Mouse (Mus musculus) frontal cortex, postnatal 25 days (tissue): ENCODE measurements around the gene Gdf1.

Experiments
- DNase-seq, 2 experiments: peaks; one replicate each; pipeline ENCODE4 v3.0.0; 2022; ENCODE audit warnings: low spot score in 2 of 2

Gene Gdf1

GRCm38 (mm10) chr8:70330741-70331364, 1.2 kb downstream of the Gdf1 start:
- peak; percentile 44 to 57 for DNase-seq

DNA sequence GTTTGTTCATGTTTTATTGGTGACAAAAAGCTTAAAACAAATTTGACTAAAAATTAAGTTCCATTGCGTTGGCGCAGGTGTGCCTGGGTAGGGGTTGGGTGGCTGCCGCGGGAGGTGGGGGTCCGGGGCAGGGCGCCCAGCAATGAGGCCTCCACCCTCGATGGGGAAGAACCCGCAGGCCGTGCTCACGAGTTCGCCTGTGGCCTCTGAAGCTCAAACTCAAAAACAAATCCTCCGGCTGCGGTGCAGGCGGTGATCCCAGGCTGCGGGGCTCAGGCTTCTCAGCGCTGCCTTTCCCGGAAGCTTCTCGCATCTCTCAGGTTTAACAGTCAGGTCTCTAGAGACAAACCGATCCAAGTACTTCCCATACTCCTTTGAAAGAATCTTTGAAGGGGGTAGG, 1.9 kb downstream of the Gdf1 start:
- DNase-seq: no peak

- peak; percentile 58 to 65 for DNase-seq
These were observed 2.7 kb downstream of the Gdf1 start for GRCm38 (mm10) chr8:70332070-70332877.

GRCm38 (mm10) chr8:70332878-70333202, 3.2 kb downstream of the Gdf1 start:
- no peak for DNase-seq

GRCm38 (mm10) chr8:70338931-70339330, 9.3 kb downstream of the Gdf1 start:
- no peak for DNase-seq

DNA sequence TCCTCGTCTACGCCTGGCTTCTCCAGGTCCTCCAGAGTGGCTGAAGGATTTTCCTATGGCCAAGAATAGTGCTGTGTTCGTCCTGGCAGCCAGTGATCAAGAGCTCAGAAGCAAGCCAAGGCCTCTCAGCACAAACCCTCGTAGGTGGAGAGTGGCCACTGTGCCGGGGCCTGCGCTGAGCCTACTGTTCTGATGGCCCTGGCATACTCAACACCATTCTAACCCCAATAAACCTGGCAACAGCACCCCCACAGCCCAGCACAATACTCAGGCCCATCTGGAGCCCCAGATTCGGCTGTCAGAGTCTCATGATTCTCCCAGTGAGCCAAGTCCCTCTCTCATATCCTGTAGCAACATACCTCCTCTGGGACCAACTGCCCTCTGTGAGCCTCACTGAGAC, 11.0 kb downstream of the Gdf1 start:
- no peak for DNase-seq

DNA sequence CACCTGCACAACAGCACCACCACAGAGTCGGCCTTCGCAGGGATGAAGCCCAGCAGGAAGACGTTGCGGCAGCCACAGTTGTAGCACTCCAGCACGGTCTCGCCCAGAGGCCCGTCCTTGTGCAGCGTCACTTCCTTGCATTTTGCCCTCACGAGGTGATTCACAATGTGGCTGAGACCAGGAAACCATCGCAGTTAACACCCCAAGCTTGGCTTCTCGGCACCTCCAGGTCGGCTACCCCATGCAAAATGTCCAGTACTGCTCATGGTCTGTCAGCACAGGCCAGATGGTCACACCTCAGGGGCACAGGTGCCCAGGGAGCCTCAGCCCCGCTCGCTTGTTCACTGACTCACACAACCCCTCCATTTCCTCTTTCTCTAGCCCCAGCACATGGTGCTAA, 12.4 kb downstream of the Gdf1 start:
- DNase-seq: no peak

- no peak for DNase-seq
These were observed 13.5 kb downstream of the Gdf1 start for GRCm38 (mm10) chr8:70343076-70343475.

DNA sequence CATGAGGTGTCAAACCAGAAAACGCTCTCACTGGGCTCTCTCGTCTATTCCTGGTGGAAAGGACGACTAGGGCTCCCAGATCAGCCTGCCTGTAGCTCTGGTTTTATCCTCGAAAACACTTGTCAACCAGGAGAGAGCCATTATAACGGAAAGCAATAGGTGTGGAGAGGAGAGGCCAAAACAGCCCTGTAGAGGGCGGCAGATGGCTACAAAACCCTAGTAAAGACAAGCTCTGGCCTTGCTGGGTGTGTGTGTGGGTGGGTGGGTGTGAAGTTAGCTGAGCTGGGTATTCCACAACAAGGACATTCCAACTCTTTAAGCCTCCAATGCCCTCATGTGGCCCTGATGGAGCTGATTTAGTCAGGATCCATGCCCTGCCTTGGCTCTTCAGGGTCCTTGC, 14.1 kb downstream of the Gdf1 start:
- no peak for DNase-seq

- no peak for DNase-seq
These were observed 14.7 kb downstream of the Gdf1 start for GRCm38 (mm10) chr8:70344279-70344678.

- DNase-seq: no peak
These were observed 17.8 kb downstream of the Gdf1 start for GRCm38 (mm10) chr8:70347443-70347842.

GRCm38 (mm10) chr8:70347860-70348420, 18.3 kb downstream of the Gdf1 start:
- no peak for DNase-seq

- no peak for DNase-seq
These were observed 21.7 kb downstream of the Gdf1 start for GRCm38 (mm10) chr8:70351035-70351999.

DNA sequence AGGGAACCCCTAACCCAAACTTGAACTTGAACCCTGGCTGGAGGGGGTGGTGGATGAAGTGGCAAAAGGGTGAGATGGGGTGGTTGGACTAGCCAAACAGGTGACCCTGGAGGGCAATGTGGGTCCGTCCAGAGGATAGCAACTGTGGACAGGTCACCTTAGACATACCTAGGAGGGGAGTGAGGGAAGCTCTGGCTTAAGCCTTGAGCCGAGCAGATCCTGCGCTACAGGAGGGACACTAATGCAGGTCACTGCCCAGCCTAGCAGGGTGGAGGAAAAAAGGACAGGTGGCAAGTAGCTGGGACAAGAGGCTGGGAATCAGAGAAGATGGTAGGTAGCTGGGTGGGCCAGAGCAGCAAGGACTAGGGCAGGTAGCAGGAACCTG, 22.4 kb downstream of the Gdf1 start:
- no peak for DNase-seq

GRCm38 (mm10) chr8:70352657-70353151, 23.1 kb downstream of the Gdf1 start:
- no peak for DNase-seq

GRCm38 (mm10) chr8:70353194-70353817, 23.7 kb downstream of the Gdf1 start, which contains the start of gene Upf1:
Gene Upf1 (minus strand): TSS chr8:70353278.
- DNase-seq: peak; percentile 94 to 99

- DNase-seq: no peak
These were observed 24.4 kb downstream of the Gdf1 start for GRCm38 (mm10) chr8:70354004-70354403.

GRCm38 (mm10) chr8:70356111-70356510, 26.5 kb downstream of the Gdf1 start:
- DNase-seq: no peak

GRCm38 (mm10) chr8:70359411-70359810, 29.8 kb downstream of the Gdf1 start:
- DNase-seq: no peak

DNA sequence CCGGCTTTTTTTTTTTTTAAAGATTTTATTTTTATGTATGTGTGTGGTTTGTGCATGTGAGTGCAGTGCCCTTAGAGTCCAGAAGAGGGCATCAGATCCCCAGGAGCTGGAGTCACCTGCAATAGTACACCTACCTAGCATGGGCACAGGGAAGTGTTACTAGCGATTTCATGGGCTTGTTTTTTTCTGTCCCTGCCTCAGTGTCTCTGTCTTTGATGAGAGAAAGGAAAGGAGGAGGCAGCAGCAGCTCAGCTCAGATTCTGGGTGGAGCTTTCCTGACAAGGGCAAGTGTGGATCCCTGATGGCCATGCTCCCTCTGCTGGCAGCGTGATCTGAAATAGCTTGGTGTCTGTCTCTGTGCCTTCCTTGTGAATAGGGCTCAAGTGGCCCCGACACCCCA, 31.2 kb downstream of the Gdf1 start:
- DNase-seq: no peak

DNA sequence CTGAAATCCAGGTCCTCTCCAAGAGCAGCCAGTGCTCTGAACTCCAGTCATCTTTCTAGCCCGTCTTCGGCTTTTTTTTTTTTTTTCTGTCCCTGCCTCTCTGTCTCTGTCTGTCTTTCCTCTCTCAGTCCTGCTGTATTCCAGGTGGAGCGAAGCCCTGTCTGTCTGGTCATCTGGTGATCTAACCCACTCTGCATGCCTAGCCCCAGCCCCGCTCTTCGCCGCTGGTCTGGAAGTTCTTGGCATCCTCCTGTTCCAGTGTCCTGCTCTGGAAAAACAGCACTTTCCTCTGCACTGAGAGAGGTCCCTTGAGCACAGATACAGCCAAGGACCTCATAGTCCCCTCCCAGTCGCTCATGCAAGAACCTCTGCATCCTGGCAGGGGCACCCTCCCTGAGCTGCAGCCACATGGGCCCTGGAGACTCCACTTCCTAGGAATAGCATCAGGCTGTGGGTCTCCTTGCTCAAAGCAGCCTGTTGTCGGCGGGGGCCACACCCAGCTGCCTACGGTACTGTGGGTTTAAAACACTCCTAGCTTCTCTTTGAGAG, 31.9 kb downstream of the Gdf1 start:
- no peak for DNase-seq
